Mouse (Mus musculus): ENCODE results near the gene 4930442H23Rik. TPM values are rescaled to one million over a fixed set of nuclear protein-coding genes. Genes with fewer than 3 reads are reported as not detected.
"Not testable (repeated sequence)": the region's sequence is repeated elsewhere in the genome, so short reads cannot be mapped to it uniquely, and the experiment has no call there.

The 4930442H23Rik gene
- polyA plus RNA-seq, 1 experiment from 2014 or later = not detected

DNA sequence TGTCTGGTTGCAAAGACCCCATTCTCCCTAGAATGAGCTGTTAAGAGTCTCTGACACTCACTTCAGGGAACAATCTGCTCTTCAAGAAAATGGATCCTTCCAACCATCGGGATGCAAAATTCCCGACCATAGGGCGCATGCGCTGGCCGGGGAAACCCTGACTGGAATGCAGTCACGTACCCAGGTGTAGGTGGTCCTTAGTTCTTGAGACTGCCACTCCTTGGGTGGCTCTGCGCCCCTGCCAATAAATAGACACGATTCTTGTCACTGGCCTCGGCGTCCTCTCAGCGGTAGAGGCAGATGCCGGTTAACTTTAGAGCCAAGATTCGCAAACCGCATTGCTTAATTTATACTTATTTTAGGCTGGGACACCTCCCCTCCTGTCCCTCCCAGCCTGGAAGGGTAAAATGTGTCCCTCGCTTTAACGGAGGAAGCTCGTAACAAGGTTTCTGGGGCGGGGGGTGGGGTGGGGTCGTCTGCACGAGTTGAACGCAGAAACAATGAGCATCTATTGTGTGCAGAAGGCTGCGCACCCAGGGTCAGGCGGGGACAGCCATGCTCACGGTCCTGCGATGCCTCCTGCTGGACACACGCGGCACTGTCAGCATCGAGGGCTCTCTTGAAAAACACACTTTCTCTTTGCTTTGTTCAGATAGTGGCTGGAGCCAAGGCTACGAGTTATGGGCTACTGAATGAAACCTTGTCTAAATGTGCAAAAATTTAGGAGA is 8.9 kb downstream of the 4930442H23Rik start:
- Histone ChIP-seq H3K27ac (peak overlapping the region; percentile 81), H3K9me3 (no peaks in the 10 kb centered on the region), H3K36me3 (peaks cover 26% of the 10 kb centered on the region), H3K9ac (peak overlapping the region; percentile 62), H3K4me2 (replicated peaks) (peak overlapping the region; percentile 64), H3K4me1 (peaks cover 36% of the 10 kb centered on the region), H3K27me3 (replicated peaks) (no peaks in the 10 kb centered on the region), H3K4me3 (peak overlapping the region; percentile 35)
- 2% methylated on average over 29 of the region's 29 CpGs for WGBS
- ATAC-seq (ENCODE audit: low FRiP score, low read depth) = peak; percentile 73

DNA sequence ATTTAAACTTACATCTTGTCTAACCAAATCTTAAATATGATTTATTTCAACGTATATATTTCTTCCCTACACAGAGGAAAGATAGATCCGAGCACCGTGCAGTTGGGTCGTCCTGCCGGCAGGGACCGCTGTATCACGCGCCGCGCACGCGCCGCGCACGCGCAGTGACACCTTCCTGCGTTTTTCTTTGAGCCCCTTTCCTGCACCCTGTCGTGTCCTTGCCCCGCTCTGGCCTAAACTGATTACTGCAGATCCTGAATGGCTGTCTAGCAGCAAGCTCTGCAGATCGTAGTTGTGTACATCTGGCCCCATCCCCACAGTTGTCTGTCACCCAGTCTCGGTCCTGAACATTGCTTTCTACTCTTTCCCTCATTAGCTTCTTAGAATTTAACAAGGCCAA is 10.5 kb downstream of the 4930442H23Rik start:
- Histone ChIP-seq H3K4me2 (replicated peaks) (peak overlapping the region; percentile 64), H3K9me3 (no peaks in the 10 kb centered on the region), H3K4me3 (no peak overlapping the region), H3K9ac (0 out of 2 replicates have a peak overlapping the region, but pooled peaks have one; percentile 21), H3K4me1 (peaks cover 37% of the 10 kb centered on the region), H3K27ac (peak overlapping the region; percentile 83), H3K27me3 (replicated peaks) (no peaks in the 10 kb centered on the region), H3K36me3 (peaks cover 9% of the 10 kb centered on the region)
- 4% methylated on average over 21 of the region's 21 CpGs for WGBS
- ATAC-seq (ENCODE audit: low FRiP score, low read depth) = 0 out of 2 replicates have a peak, but pooled peaks have one; percentile 4

DNA sequence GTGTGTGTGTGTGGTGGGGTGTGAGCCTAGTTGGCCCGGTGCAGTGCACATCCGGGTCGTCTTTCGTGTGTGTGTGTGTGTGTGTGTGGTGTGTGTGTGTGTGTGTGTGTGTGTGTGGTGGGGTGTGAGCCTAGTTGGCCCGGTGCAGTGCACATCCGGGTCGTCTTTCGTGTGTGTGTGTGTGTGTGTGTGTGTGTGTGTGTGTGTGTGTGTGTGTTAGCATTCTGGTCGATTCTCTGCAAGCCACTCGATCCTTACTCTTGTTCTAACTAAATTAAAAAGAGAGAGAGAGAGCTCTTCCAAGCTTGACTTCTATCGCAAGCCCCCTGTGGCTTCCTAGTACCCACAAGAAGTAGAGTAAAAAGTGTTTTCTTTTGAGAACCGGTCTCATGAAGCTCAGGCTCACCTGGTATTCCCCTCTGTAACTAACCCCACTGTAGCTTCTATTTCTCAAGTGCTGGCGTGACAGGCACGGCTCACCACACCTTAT is 14.2 kb downstream of the 4930442H23Rik start:
- H3K27me3 ChIP-seq (replicated peaks); H3K9ac ChIP-seq; H3K27ac ChIP-seq; H3K4me3 ChIP-seq; H3K9me3 ChIP-seq; H3K36me3 ChIP-seq; ATAC-seq (ENCODE audit: low FRiP score, low read depth): not testable (repeated sequence)
- 45% methylated on average over 10 of the region's 14 CpGs for WGBS
- Histone ChIP-seq H3K4me1 (peaks cover 34% of the 10 kb centered on the region), H3K4me2 (replicated peaks) (peak overlapping the region; percentile 78)

DNA sequence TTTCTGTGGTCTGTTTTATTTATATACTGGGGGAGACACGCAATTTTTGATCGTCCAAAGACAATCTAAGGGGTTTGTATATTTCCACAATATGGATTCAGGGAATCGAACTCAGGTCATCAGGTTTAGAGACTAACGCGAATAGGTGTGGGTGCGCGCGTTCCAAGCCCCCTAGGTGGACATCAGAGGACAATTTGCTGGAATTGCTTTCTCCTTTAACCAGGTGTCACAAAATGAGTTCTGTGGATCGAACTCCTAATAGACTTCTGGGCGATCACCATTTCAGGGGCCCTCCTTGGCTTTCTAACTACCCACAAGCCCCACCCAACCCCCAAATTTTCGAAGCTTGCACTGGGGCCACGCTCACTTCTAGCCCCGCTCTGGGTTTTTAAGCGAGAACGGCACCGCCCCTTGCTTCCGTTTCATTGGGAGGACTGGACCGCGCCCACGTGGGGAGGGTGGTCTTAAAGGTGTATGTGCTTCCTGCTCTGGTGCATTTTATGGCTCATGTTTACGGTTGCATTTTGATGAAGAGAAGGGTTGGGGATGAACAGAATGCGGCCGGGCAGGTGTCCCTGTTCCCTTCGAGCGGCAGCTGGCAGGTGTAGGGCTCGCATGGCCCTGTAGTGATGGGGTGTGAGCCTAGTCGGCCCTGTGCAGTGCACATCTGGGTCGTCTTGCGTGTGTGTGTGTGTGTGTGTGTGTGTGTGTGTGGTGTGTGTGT is 15.0 kb downstream of the 4930442H23Rik start:
- peak overlapping the region; percentile 41; the same call in 1 of the 2 replicates for H3K9ac ChIP-seq
- H3K27me3 ChIP-seq (replicated peaks) = no peaks in the 10 kb centered on the region
- no peaks in the 10 kb centered on the region for H3K9me3 ChIP-seq
- H3K27ac ChIP-seq = no peak overlapping the region
- H3K4me1 ChIP-seq = peaks cover 31% of the 10 kb centered on the region
- peaks cover 13% of the 10 kb centered on the region for H3K36me3 ChIP-seq
- peak; percentile 39; the same call in 1 of the 2 replicates for ATAC-seq (ENCODE audit: low FRiP score, low read depth)
- 4% methylated on average over 29 of the region's 29 CpGs for WGBS
- peak overlapping the region; percentile 78 for H3K4me2 ChIP-seq (replicated peaks)
- peak overlapping the region; percentile 89 for H3K4me3 ChIP-seq

DNA sequence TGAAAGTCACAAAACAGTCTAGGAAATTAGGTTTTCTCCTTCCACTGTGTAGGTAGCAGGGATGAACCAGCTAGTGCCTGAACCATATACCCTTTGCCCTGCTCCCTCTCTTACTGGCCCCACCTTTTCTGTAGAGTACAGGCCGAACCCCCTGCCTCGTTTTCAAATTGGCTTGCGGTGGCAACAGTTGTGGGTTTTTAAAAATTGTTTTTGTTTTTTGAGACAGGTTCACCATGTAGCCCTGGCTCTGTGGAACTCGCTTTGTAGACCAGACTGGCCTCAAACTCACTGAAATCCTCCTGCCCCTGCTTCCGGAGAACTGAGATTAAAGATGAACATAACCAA is 15.6 kb downstream of the 4930442H23Rik start:
- H3K4me2 ChIP-seq (replicated peaks) = peak overlapping the region; percentile 78
- WGBS = 11% methylated on average over 5 of the region's 5 CpGs
- H3K36me3 ChIP-seq = peaks cover 17% of the 10 kb centered on the region
- H3K27me3 ChIP-seq (replicated peaks) = no peaks in the 10 kb centered on the region
- ATAC-seq (ENCODE audit: low FRiP score, low read depth) = peak; percentile 78
- H3K9ac ChIP-seq = no peak overlapping the region
- H3K27ac ChIP-seq = no peak overlapping the region
- H3K9me3 ChIP-seq = no peaks in the 10 kb centered on the region
- H3K4me3 ChIP-seq = peak overlapping the region; percentile 89
- peaks cover 25% of the 10 kb centered on the region for H3K4me1 ChIP-seq

DNA sequence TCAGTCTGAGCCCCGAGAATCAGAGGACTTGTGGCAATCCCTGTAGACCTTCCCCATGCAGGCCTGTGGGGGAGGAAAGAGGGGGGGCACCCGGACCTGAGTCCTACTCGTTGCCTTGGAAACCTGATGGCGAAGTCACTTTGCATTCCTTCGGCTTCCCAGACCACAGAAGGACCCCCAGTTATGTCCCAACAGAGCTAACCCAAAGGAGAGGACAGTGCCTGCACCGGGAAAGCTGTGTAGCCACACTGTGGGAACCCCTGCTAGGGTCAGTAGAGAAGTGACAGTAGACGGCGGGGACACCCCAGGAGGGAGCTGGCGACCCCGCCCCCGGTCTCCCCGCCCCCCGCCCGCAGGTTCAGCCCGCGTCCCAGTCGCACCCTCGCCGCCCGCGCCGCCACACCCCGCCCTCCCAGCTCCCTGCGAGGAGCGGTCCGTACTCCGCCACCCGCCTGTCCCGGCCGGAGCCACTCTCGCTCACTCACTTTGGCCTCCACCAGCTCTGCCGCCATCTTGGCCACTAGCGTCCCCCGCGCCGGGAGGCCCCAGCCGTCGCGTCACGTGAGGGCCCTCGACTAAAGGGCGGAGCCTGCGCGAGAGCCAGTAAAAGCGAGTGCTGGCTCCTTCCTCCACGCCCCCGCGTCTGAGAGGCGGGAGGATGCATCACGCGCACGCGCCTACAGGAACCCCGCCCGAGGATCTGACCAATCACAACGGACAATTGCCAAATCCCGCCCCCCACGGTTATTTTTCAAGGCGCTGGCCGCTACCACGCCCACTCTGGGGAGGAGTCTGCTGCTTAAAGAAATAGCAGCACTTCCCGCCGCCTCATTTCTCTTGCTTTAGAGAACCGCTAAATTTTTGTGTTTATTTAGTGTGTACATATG is 16.2 kb downstream of the 4930442H23Rik start, which contains the start of gene Pias4:
TSS of gene Pias4 (minus strand) at position 724 of the 887 bp plus-strand sequence.
- no peaks in the 10 kb centered on the region for H3K27me3 ChIP-seq (replicated peaks)
- peaks cover 28% of the 10 kb centered on the region for H3K4me1 ChIP-seq
- peak; percentile 85 for ATAC-seq (ENCODE audit: low FRiP score, low read depth)
- no peaks in the 10 kb centered on the region for H3K9me3 ChIP-seq
- under 1% methylated on average over 62 of the region's 64 CpGs for WGBS
- peak within 1 kb of the TSS; percentile 78 for H3K4me2 ChIP-seq (replicated peaks)
- peak within 1 kb of the TSS; percentile 81 for H3K9ac ChIP-seq
- peaks cover 21% of the 10 kb centered on the region for H3K36me3 ChIP-seq
- no peak within 1 kb of the TSS for H3K27ac ChIP-seq
- peak within 1 kb of the TSS; percentile 89 for H3K4me3 ChIP-seq

DNA sequence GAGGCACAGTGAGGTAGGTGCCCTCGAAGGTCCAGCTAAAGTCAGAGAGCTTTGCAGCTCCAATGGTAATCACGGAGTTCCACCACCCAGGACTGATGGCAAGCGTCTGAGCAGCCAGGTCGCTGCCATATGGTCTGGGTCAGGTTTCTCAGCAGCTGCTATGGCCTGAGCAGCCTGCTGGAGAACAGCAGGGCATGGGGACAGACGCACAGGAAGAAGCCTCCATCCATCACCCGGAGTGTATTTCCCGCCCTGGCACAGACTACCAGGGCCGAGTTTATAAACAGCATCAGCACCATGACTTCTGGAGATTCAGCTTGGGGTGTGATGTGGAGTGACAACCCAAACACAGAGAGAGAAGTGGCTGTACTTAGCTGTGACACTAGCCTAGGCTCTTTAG is 18.5 kb downstream of the 4930442H23Rik start:
- no peaks in the 10 kb centered on the region for H3K9me3 ChIP-seq
- H3K4me3 ChIP-seq = no peak overlapping the region
- 0 out of 2 replicates have a peak overlapping the region, but pooled peaks have one; percentile 2 for H3K4me2 ChIP-seq (replicated peaks)
- WGBS = 76% methylated on average over 8 of the region's 8 CpGs
- peaks cover 42% of the 10 kb centered on the region for H3K4me1 ChIP-seq
- no peaks in the 10 kb centered on the region for H3K27me3 ChIP-seq (replicated peaks)
- peaks cover 43% of the 10 kb centered on the region for H3K36me3 ChIP-seq
- no peak for ATAC-seq (ENCODE audit: low FRiP score, low read depth)
- peak overlapping the region; percentile 23; the same call in 1 of the 2 replicates for H3K9ac ChIP-seq
- no peak overlapping the region for H3K27ac ChIP-seq

DNA sequence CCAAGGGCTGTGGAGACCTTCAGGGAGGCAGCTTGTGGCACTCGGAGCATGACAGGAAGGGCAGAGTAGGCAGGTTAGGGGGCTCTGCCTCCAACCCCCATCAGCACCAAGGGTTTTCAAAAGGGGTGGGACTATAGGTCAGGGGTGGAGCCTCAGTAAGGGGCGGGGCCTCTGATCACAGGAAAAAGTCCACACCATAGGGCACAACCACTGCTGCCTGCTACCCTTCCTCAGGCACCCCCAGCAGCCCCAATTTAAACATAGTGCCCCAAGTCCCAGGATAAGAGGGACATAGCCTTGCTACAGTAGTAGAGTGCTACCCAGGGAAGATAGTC is 21.4 kb downstream of the 4930442H23Rik start:
- peak; percentile 31; the same call in 1 of the 2 replicates for ATAC-seq (ENCODE audit: low FRiP score, low read depth)
- no peak overlapping the region for H3K4me3 ChIP-seq
- H3K9me3 ChIP-seq = no peaks in the 10 kb centered on the region
- H3K27ac ChIP-seq = peak overlapping the region; percentile 50; the same call in 1 of the 2 replicates
- no peaks in the 10 kb centered on the region for H3K27me3 ChIP-seq (replicated peaks)
- 68% methylated on average over 2 of the region's 2 CpGs for WGBS
- H3K4me1 ChIP-seq = peaks cover 34% of the 10 kb centered on the region
- H3K4me2 ChIP-seq (replicated peaks) = peak overlapping the region; percentile 41
- H3K36me3 ChIP-seq = peaks cover 67% of the 10 kb centered on the region
- H3K9ac ChIP-seq = no peak overlapping the region

DNA sequence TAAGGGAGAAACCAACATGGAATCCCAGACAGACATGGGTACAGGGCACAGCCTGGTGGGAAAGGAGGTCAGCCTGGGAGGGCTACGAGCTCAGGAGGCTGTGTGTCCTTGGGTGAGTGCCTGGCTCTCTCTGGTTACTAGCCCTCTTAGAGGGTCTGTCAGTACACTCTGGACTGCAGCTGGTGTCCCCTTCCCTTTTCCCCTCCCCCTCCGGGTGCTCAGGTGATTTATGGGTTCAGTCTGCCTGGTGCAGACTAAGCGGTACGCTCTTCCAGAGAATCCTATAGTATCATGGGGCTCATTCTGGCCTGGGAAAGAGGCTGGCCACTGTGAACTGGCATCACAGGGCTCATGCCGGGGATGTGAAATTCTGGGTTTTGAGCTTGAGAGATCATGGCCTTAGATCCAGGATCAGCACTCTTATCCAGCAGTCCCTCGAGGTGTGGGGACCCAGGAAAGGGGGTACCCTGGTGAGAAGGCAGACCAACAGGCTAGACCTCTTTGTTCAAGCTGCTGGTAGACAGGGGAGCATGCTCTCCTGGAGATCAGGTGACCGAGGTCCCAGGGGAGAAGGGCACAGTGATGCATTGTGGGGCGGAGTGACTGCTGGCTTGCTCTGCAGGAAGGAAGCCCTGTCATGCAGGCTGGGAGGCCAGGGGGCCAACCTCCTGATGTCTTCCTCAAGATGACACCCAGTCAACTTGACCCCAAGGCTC is 21.9 kb downstream of the 4930442H23Rik start:
- H3K36me3 ChIP-seq = peaks cover 73% of the 10 kb centered on the region
- peak overlapping the region; percentile 41 for H3K4me2 ChIP-seq (replicated peaks)
- WGBS = 47% methylated on average over 8 of the region's 8 CpGs
- H3K27ac ChIP-seq = peak overlapping the region; percentile 50
- no peak overlapping the region for H3K4me3 ChIP-seq
- ATAC-seq (ENCODE audit: low FRiP score, low read depth) = peak; percentile 83
- H3K9ac ChIP-seq = 0 out of 2 replicates have a peak overlapping the region, but pooled peaks have one; percentile 21
- no peaks in the 10 kb centered on the region for H3K27me3 ChIP-seq (replicated peaks)
- H3K9me3 ChIP-seq = no peaks in the 10 kb centered on the region
- peaks cover 32% of the 10 kb centered on the region for H3K4me1 ChIP-seq

DNA sequence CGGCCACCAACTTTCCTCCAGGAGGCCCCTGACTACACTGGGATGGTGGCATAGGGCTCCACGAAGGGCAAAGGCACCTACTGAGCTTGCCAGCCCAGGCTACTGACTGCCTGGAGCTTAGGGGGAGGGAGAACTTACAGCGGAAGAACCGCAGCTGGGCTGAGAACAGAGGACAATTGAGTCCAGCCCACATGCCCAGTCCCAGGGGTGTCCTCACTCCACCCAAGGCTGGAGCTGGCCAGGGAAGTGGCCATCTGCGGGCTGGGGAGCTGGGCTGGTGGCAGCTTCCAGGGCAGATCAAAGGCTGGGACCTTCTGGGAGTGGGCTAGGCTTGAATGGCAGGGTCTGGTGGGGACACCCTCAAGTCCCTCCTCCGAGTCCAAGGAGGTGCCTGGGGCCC is 28.9 kb downstream of the 4930442H23Rik start:
- no peaks in the 10 kb centered on the region for H3K4me1 ChIP-seq
- WGBS = 78% methylated on average over 6 of the region's 6 CpGs
- no peak overlapping the region for H3K4me3 ChIP-seq
- H3K4me2 ChIP-seq (replicated peaks) = no peak overlapping the region
- ATAC-seq (ENCODE audit: low FRiP score, low read depth) = no peak
- H3K9me3 ChIP-seq = no peaks in the 10 kb centered on the region
- no peak overlapping the region for H3K27ac ChIP-seq
- no peaks in the 10 kb centered on the region for H3K27me3 ChIP-seq (replicated peaks)
- H3K36me3 ChIP-seq = peaks cover 80% of the 10 kb centered on the region
- H3K9ac ChIP-seq = no peak overlapping the region

DNA sequence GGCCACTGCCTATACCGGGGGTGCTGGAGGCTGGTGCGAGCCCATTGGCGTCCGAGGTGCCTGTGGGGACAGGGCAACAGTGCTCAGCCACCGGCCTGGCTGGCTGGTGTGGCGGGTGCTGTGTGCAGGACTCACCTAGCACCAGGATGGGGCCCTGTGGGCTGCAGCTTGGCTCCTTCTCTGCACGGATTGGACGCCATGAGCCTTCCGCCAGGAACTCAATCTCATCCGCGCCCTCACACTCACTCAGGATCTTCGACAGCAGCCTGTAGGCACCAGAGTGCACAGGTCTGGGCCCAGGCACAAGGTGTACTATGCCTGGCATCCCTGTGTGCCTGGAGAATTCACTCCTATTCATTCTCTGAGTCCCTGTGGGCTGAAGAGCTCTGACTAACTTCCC is 29.3 kb downstream of the 4930442H23Rik start:
- Histone ChIP-seq H3K4me3 (no peak overlapping the region), H3K4me2 (replicated peaks) (no peak overlapping the region), H3K36me3 (peaks cover 82% of the 10 kb centered on the region), H3K4me1 (no peaks in the 10 kb centered on the region), H3K9ac (no peak overlapping the region), H3K27me3 (replicated peaks) (no peaks in the 10 kb centered on the region), H3K9me3 (no peaks in the 10 kb centered on the region), H3K27ac (no peak overlapping the region)
- WGBS = 92% methylated on average over 12 of the region's 12 CpGs
- no peak for ATAC-seq (ENCODE audit: low FRiP score, low read depth)
